Mouse (Mus musculus): Measurements from ENCODE around the gene D17Wsu92e.

D17Wsu92e gene

DNA sequence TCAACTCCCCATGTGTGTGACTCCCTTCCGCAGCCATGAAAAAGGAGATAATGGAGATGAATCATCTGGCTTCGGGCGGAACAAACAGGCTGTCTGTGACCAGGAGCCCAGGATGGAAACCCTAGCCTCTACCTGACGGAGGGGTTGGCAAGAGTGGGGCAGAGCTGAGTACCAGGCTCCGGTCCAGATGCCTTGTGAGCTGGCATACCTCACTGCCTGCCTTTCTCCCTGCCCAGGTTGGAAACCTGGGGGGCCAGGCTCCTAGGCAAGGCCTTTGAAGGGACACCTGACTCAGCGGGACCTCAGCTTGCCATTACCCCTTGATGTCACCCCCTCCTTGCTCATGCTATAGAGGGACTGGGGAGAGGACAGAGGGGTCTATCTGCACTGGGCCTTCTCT, 79.5 kb downstream of the D17Wsu92e start:
- no peak for DNase-seq

DNA sequence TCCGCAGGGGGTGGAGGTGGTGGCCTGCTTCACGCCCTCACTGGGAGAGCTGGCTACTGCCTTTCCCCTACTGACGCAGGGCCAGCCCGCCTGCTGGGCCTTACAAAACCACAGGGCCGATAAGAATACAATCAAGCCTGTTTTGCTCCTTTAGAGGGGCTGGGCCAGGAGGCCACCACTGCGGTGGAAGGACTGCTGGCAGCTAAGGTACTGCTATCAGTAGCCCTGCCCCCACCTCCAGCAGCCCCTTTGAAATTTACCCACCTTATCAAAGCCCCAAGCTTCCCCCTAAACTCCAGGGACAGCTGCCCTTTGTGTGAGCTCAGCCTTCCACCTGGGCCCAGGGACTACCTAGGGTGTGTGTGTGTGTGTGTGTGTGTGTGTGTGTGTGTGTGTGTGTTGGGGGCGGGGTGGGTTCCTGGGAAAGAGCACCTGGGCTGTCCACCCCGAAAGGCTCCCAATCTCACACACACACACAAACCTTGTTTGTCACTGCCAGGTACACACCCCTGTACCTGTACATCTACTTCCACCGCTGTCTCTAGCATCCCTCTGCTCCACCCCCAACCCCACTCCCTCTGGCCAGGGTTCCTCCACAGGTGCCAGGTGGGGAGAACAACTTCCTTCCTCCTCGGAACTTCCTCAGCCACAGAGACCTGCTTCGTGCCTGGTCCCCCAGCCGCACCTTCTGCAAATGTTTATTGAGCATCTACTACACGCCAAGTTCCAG, 85.9 kb downstream of the D17Wsu92e start:
- DNase-seq, result no peak

GRCm38 (mm10) chr17:27732694-27733093, 87.8 kb downstream of the D17Wsu92e start:
- no peak for DNase-seq

DNA sequence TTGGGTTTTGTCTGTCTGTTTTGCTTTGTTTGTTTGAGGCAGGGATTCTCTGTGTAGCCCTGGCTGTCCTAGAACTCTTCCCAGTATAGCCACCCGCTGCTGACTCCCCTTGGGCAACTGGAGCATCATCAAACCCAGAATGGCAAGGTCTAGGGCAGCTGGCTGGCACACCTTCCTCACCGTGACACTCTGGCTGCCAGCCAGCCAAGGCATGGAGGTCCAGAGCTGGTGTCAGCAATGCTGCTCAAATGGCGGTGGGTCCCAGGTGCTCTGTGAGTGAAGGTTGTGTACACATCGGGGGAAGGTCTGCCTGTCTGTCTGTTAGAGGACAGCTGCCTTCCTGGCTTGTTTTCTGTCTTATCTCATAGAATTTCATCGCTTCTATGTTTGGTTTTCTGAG, 88.3 kb downstream of the D17Wsu92e start:
- no peak for DNase-seq

GRCm38 (mm10) chr17:27728770-27729169, 91.7 kb downstream of the D17Wsu92e start, which contains the start of gene Spdef:
Gene Spdef, minus strand, starts transcription at chr17:27728955.
- DNase-seq, result no peak

GRCm38 (mm10) chr17:27726527-27726926, 93.9 kb downstream of the D17Wsu92e start:
- DNase-seq, result no peak

GRCm38 (mm10) chr17:27725412-27725811, 95.0 kb downstream of the D17Wsu92e start:
- peak; percentile 34 for DNase-seq

DNA sequence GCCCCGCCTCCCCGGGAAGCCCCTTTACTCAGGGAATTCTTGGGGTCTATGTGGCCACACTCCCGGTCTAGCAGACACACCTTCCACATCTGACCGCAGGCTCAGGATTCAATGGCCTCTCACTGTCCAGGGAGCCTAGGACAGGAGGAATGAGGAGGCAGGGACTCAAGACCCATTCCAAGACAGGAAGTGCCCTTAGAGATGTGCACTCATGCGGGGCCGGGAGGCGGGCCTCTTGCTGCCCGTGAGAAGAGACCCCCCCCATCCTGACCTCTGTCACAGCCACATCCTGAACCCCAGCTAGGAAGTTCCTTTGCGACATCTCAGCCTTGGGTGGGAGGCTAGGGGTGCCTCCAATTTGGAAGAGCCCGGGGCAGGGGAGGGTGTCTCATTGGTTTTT, 95.4 kb downstream of the D17Wsu92e start:
- DNase-seq, result peak; percentile 37

DNA sequence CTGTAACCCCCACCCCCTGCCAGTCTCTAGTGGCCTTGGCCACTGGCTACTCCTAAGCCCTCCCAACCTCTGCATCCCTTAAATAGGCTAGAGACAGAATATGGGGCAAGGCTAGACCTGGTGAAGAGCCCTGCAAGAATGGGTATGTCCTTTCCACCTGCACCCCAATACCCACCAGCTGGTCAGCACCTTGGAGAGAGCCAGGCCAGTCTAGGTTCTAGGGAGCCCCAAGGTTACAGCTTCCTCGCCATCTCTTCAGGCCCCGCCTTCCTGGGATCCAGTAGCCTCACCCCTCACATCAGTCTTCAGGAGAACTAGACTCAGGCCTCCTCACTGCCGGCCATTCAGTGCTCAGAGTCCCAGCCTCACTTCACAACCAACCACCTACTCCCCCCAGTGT, 96.1 kb downstream of the D17Wsu92e start:
- DNase-seq, result no peak

GRCm38 (mm10) chr17:27721125-27721664, 99.3 kb downstream of the D17Wsu92e start:
- no peak for DNase-seq

GRCm38 (mm10) chr17:27720326-27720725, 100.1 kb downstream of the D17Wsu92e start:
- DNase-seq, result no peak

GRCm38 (mm10) chr17:27719663-27720062, 100.8 kb downstream of the D17Wsu92e start:
- DNase-seq, result no peak

- DNase-seq, result peak; percentile 56
Measured at GRCm38 (mm10) chr17:27718250-27718649, 102.2 kb downstream of the D17Wsu92e start.

- peak; percentile 70 for DNase-seq
Measured at GRCm38 (mm10) chr17:27716804-27717203, 103.6 kb downstream of the D17Wsu92e start.

DNA sequence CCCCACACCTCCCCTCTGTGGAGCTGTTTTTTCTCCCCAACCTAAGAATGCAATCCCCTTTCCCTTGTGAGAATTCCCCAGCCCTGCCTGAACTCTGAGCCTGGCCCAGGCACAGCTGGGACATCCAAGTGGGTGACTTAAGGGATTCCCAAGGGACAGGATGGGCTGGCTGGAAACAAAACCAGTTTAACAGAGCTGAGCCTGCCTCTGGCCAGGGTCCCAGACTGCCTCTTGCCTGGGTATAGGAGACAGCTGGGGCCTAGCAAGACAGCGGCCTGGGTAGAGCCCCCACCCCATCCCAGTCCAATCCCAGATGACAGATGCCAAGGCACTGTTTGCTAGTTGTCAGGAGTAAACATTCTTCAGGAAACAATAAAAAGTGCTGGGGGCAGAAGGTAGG, 107.6 kb downstream of the D17Wsu92e start:
- no peak for DNase-seq

DNA sequence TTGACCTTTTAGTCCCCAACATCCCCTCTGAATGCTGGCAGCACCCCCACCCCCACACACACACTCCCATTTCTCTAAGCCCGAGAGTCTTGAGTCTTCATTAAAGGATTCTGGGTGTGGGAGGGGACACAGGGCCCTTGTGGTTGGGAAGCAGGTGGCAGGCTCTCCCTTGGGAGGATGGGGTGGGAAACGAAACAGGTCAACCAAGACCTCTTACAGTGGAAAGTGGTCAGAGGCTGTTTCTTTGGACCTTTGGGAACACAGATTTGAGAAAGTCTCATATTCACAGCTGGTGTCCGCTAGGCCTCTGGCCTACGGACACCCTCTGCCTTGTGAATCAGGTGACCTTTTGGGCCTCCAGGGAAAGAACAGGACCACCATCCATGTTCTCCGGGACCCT, 110.8 kb downstream of the D17Wsu92e start:
- no peak for DNase-seq

GRCm38 (mm10) chr17:27707954-27708661, 112.3 kb downstream of the D17Wsu92e start:
- DNase-seq, result peak; percentile 94

- no peak for DNase-seq
Measured at GRCm38 (mm10) chr17:27705661-27706060, 114.8 kb downstream of the D17Wsu92e start.

DNA sequence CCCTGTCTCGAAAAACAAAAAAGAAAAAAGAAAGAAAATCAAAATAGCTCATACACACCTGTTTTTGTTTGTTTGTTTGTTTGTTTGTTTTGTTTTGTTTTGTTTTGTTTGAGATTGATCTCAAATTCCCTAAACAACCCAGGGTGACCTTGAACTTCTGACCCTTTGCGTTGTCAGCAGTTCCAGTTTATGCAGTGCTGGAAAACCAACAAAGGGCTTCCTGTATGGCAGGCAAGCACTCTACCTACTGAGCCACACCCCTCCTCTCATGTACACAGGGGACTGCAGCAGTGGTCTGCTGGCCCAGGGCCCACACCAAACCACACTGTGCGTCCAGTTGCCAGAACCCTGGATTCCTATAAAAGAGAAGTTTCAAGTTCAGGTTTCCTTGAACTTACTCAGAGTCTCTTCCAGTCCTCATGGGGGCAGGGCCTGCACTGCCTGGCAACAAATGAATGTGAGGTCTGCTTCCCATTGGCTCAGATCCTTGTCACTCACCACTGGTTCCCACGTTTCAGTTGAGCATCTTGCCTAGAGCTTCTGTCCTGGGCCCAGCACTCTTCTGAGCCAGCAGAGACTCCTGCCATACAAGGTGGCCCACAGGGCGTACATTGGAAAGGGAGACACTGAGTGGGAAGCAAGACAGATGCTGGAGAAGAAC, 116.4 kb downstream of the D17Wsu92e start:
- peak; percentile 51 for DNase-seq

- peak; percentile 82 for DNase-seq
Measured at GRCm38 (mm10) chr17:27702518-27702917, 117.9 kb downstream of the D17Wsu92e start.

GRCm38 (mm10) chr17:27701856-27702255, 118.6 kb downstream of the D17Wsu92e start:
- DNase-seq, result no peak
